In genomic region chr4:142410596-142411573, GRCm38 (mm10) we compare ENCODE assay signal across 7 mouse cellular contexts.
DNase-seq lines count a peak whose midpoint lies in the region; ATAC-seq and TF ChIP-seq lines count a peak whose summit lies in the region.

No protein-coding gene starts in this region.

- H3K4me2 ChIP-seq in midbrain, embryonic 14.5 days (ENCODE audit: low read length) = no peak overlapping the region
- H3K4me2 ChIP-seq in intestine, embryonic 16.5 days (ENCODE audit: low read depth, low read length) = no peak overlapping the region

- no peak for TF ChIP-seq CTCF in layer of hippocampus, adult 2 months (conservative IDR thresholded peaks at IDR 0.05)

- H3K9me3 ChIP-seq in midbrain, embryonic 14.5 days (ENCODE audit: control insufficient read depth, low read length) = no peaks in the 10 kb centered on the region
- no peaks in the 10 kb centered on the region; the same call in 1 of the 2 replicates for H3K9me3 ChIP-seq in midbrain, embryonic 10.5 days (replicated peaks)
- H3K9me3 ChIP-seq in intestine, embryonic 16.5 days (ENCODE audit: control insufficient read depth, low read length) = no peaks in the 10 kb centered on the region

- WGBS in midbrain, embryonic 14.5 days = 64% methylated on average over 26 of the region's 26 CpGs
- WGBS in midbrain, embryonic 10.5 days = 92% methylated on average over 26 of the region's 26 CpGs
- WGBS in intestine, embryonic 16.5 days = 64% methylated on average over 26 of the region's 26 CpGs

- H3K4me1 ChIP-seq in midbrain, embryonic 14.5 days (ENCODE audit: control insufficient read depth, insufficient read depth, low read length) = peaks cover 32% of the 10 kb centered on the region
- H3K4me1 ChIP-seq in midbrain, embryonic 10.5 days = peaks cover 27% of the 10 kb centered on the region
- H3K4me1 ChIP-seq in intestine, embryonic 16.5 days (ENCODE audit: control insufficient read depth, insufficient read depth, low read length) = peaks cover 3% of the 10 kb centered on the region; the same call in 1 of the 2 replicates

- no peaks in the 10 kb centered on the region for H3K36me3 ChIP-seq in midbrain, embryonic 14.5 days (ENCODE audit: control insufficient read depth, insufficient read depth, low read length)
- H3K36me3 ChIP-seq in midbrain, embryonic 10.5 days = no peaks in the 10 kb centered on the region
- H3K36me3 ChIP-seq in intestine, embryonic 16.5 days (ENCODE audit: control insufficient read depth, insufficient read depth, low read length) = no peaks in the 10 kb centered on the region

- H3K9ac ChIP-seq in midbrain, embryonic 14.5 days (replicated peaks; ENCODE audit: low read length) = no peak overlapping the region
- H3K9ac ChIP-seq in intestine, embryonic 16.5 days (ENCODE audit: low read depth, low read length) = no peak overlapping the region

- peak overlapping the region; percentile 68 for H3K27ac ChIP-seq in midbrain, embryonic 14.5 days (replicated peaks; ENCODE audit: low read depth, low read length)
- no peak overlapping the region for H3K27ac ChIP-seq in midbrain, embryonic 10.5 days (replicated peaks)
- no peak overlapping the region for H3K27ac ChIP-seq in layer of hippocampus, adult 2 months
- no peak overlapping the region for H3K27ac ChIP-seq in intestine, embryonic 16.5 days (ENCODE audit: low read length)

- no peaks in the 10 kb centered on the region for H3K27me3 ChIP-seq in midbrain, embryonic 14.5 days (ENCODE audit: control insufficient read depth, insufficient read depth, low read length)
- H3K27me3 ChIP-seq in midbrain, embryonic 10.5 days (ENCODE audit: low read depth, poor library complexity, severe bottlenecking) = no peaks in the 10 kb centered on the region
- H3K27me3 ChIP-seq in intestine, embryonic 16.5 days (replicated peaks; ENCODE audit: control insufficient read depth, insufficient read depth, low read length) = no peaks in the 10 kb centered on the region

- no peak overlapping the region for H3K4me3 ChIP-seq in midbrain, embryonic 14.5 days (replicated peaks; ENCODE audit: low read depth, low read length)
- no peak overlapping the region for H3K4me3 ChIP-seq in midbrain, embryonic 10.5 days
- peak overlapping the region; percentile 34; the same call in 1 of the 2 replicates for H3K4me3 ChIP-seq in layer of hippocampus, adult 2 months
- H3K4me3 ChIP-seq in intestine, embryonic 16.5 days (ENCODE audit: low read length) = no peak overlapping the region

- peak; percentile 80 for DNase-seq in midbrain, embryonic 14.5 days
- no peak for DNase-seq in midbrain, embryonic 10.5 days (ENCODE audit: low spot score)
- DNase-seq in frontal cortex, adult 2 months (ENCODE audit: extremely low spot score in 1 of 2, low spot score in 1 of 2) = peak; percentile 74 to 88
- DNase-seq in layer of hippocampus, adult 2 months (ENCODE audit: low spot score in 2 of 2) = peak; percentile 64 to 85
- peak; percentile 26 for DNase-seq in ovary, postnatal 14 days (ENCODE audit: low spot score)
- no peak for DNase-seq in adrenal gland, postnatal 4 days (ENCODE audit: low spot score in 2 of 2)

- ATAC-seq in midbrain, embryonic 14.5 days (ENCODE audit: low FRiP score, low TSS enrichment) = peak; percentile 46; the same call in 1 of the 2 replicates
- ATAC-seq in intestine, embryonic 16.5 days = no peak

Comparison
In these comparisons a context has a peak if more than half of its experiments do, and no peak if none do; other contexts are left out.
1. DNase-seq: peak in midbrain, embryonic 14.5 days (single experiment), frontal cortex, adult 2 months (2 of 2), layer of hippocampus, adult 2 months (2 of 2) and ovary, postnatal 14 days (single experiment); none in midbrain, embryonic 10.5 days (single experiment) and adrenal gland, postnatal 4 days (0 of 2).